Mouse (Mus musculus): ENCODE measurements around the gene Rhbdf1. TPM values are rescaled to one million over a fixed set of nuclear protein-coding genes. Genes with fewer than 3 reads are reported as not detected.

Rhbdf1 gene
- total and polyA plus RNA-seq, 3 experiments, result 2.9 to 14.3 TPM; not detected in 1

GRCm38 (mm10) chr11:32205058-32205873, 16.8 kb downstream of the Rhbdf1 start, which contains the start of gene Snrnp25 (continued):
- TF ChIP-seq NELFE (IDR thresholded peaks at IDR 0.05; ENCODE audit: low read depth, low read length), result peak; percentile 90
- TF ChIP-seq CHD1 (IDR thresholded peaks at IDR 0.05; ENCODE audit: low read depth, low read length), result no peak
- TF ChIP-seq ZC3H11A (IDR thresholded peaks at IDR 0.05; ENCODE audit: low read depth, low read length), result no peak
- TF ChIP-seq USF1 (IDR thresholded peaks at IDR 0.05; ENCODE audit: low read depth, low read length), result peak; percentile 89
- peak; percentile 76 for TF ChIP-seq CHD2 (IDR thresholded peaks at IDR 0.05; ENCODE audit: low read length)
- no peak; the same call in none of the 2 replicates for TF ChIP-seq TCF12 (IDR thresholded peaks at IDR 0.05; ENCODE audit: low read depth, low read length)
- no peak for TF ChIP-seq RAD21 (IDR thresholded peaks at IDR 0.05; ENCODE audit: low read depth, low read length)
- no peak for TF ChIP-seq MYB (IDR thresholded peaks at IDR 0.05; ENCODE audit: low read depth, low read length)
- TF ChIP-seq TBP (IDR thresholded peaks at IDR 0.05; ENCODE audit: low read depth, low read length), result peak; percentile 83
- no peak for TF ChIP-seq JUND (IDR thresholded peaks at IDR 0.05; ENCODE audit: low read depth, low read length)
- peak; percentile 57; the same call in 1 of the 2 replicates for TF ChIP-seq BHLHE40 (IDR thresholded peaks at IDR 0.05; ENCODE audit: borderline replicate concordance, low read depth, low read length)
- no peak; the same call in 1 of the 2 replicates for TF ChIP-seq MYC (IDR thresholded peaks at IDR 0.05; ENCODE audit: low read depth, low read length)
- TF ChIP-seq ZMIZ1 (IDR thresholded peaks at IDR 0.05; ENCODE audit: low read depth, low read length), result peak; percentile 96

GRCm38 (mm10) chr11:32201922-32202685, 20.0 kb downstream of the Rhbdf1 start:
- H3K9ac ChIP-seq (ENCODE audit: control insufficient read depth, low read depth, low read length, poor library complexity, severe bottlenecking), result peak overlapping the region; percentile 32
- H3K4me1 ChIP-seq (ENCODE audit: control insufficient read depth in 1 of 2, insufficient read depth in 2 of 2, low read length in 2 of 2), result peaks cover 16 to 35% of the 10 kb centered on the region in 2 experiments
- H3K36me3 ChIP-seq (ENCODE audit: control insufficient read depth in 1 of 2, insufficient read depth in 2 of 2, low read length in 2 of 2), result peaks cover 0 to 22% of the 10 kb centered on the region in 2 experiments; a peak in 2 of 4 replicates
- H3K27ac ChIP-seq (ENCODE audit: control insufficient read depth, low read depth, low read length), result peak overlapping the region; percentile 46
- peak overlapping the region; percentile 6 to 48; a peak in 3 of 4 replicates for H3K4me3 ChIP-seq (ENCODE audit: control insufficient read depth in 1 of 2, insufficient read depth in 1 of 2, low read depth in 2 of 2, low read length in 2 of 2)
- peak; percentile 70 for DNase-seq (ENCODE audit: low read depth, low spot score)
- no peak for TF ChIP-seq GABPA (IDR thresholded peaks at IDR 0.05; ENCODE audit: low read depth, low read length)
- no peak for TF ChIP-seq HCFC1 (IDR thresholded peaks at IDR 0.05; ENCODE audit: low read depth, low read length)
- TF ChIP-seq MAX (IDR thresholded peaks at IDR 0.05; ENCODE audit: low read length), result 0 out of 2 replicates have a peak, but pooled peaks have one; percentile 34
- TF ChIP-seq ZKSCAN1 (IDR thresholded peaks at IDR 0.05; ENCODE audit: low read depth, low read length), result no peak
- TF ChIP-seq MAFK (IDR thresholded peaks at IDR 0.05; ENCODE audit: borderline replicate concordance, low read depth, low read length), result no peak
- peak; percentile 46; the same call in 1 of the 2 replicates for TF ChIP-seq SIN3A (IDR thresholded peaks at IDR 0.05; ENCODE audit: low read length)
- no peak for TF ChIP-seq USF1 (IDR thresholded peaks at IDR 0.05; ENCODE audit: low read depth, low read length)
- TF ChIP-seq POLR2AphosphoS2 (IDR thresholded peaks at IDR 0.05; ENCODE audit: low read length), result no peak
- TF ChIP-seq MAZ (IDR thresholded peaks at IDR 0.05; ENCODE audit: low read depth, low read length), result no peak
- peak in 1 of 2 experiments; percentile 42; a peak in 1 of 4 replicates for TF ChIP-seq EP300 (IDR thresholded peaks at IDR 0.05; ENCODE audit: low read depth in 1 of 2, low read length in 2 of 2)
- TF ChIP-seq SMC3 (IDR thresholded peaks at IDR 0.05; ENCODE audit: low read depth, low read length), result no peak
- TF ChIP-seq CHD1 (IDR thresholded peaks at IDR 0.05; ENCODE audit: low read depth, low read length), result peak; percentile 94; the same call in 1 of the 2 replicates
- no peak for TF ChIP-seq RAD21 (IDR thresholded peaks at IDR 0.05; ENCODE audit: low read depth, low read length)
- TF ChIP-seq POLR2AphosphoS5 (IDR thresholded peaks at IDR 0.05; ENCODE audit: borderline replicate concordance, low read depth, low read length), result no peak
- TF ChIP-seq NELFE (IDR thresholded peaks at IDR 0.05; ENCODE audit: low read depth, low read length), result peak; percentile 16; the same call in 1 of the 2 replicates
- H3K9me3 ChIP-seq (replicated peaks; ENCODE audit: insufficient read depth, low read length), result no peaks in the 10 kb centered on the region
- peaks cover 21% of the 10 kb centered on the region for H3K79me2 ChIP-seq (ENCODE audit: control insufficient read depth, insufficient read depth, low read length, poor library complexity)
- no peaks in the 10 kb centered on the region for H3K27me3 ChIP-seq (ENCODE audit: control insufficient read depth in 1 of 2, insufficient read depth in 2 of 2, low read length in 2 of 2)

Measured in MEL (cell line).